Mouse (Mus musculus) limb, embryonic 14.5 days (tissue): ENCODE results near the gene Omg. TPM values are rescaled to one million over a fixed set of nuclear protein-coding genes. Genes with fewer than 3 reads are reported as not detected.

ENCODE experiments used
- ATAC-seq: fragments of 200-750 bp; cut with Nextera tagmentation; 2 replicates; pipeline ENCODE4 v1.8.0; 2017; ENCODE audit warnings: low read depth, moderate number of reproducible peaks, moderate TSS enrichment; ENCODE audit not compliant: low FRiP score
- DNase-seq: peaks from one replicate; pipeline ENCODE4 v3.0.0-alpha.2; 2015; ENCODE audit warnings: low spot score
- H3K27ac ChIP-seq: fragments of 300-500 bp; sonication (generic); replicated peaks from 2 replicates; pipeline ENCODE4 v1.5.1; 2014; ENCODE audit warnings: low read depth, mild to moderate bottlenecking, low read length, moderate library complexity, mixed read lengths
- H3K27me3 ChIP-seq: fragments of 300-500 bp; sonication (generic); 2 replicates; pipeline ENCODE4 v1.6.1; 2014; ENCODE audit warnings: low read length, mixed read lengths; ENCODE audit not compliant: control insufficient read depth, insufficient read depth
- H3K36me3 ChIP-seq: fragments of 300-500 bp; sonication (generic); 2 replicates; pipeline ENCODE4 v1.6.1; 2014; ENCODE audit warnings: mild to moderate bottlenecking, low read length, moderate library complexity, mixed read lengths; ENCODE audit not compliant: control insufficient read depth, insufficient read depth
- H3K4me1 ChIP-seq: fragments of 300-500 bp; sonication (generic); 2 replicates; pipeline ENCODE4 v1.6.1; 2014; ENCODE audit warnings: antibody characterized with exemption, low read length, mixed read lengths; ENCODE audit not compliant: control insufficient read depth, insufficient read depth
- H3K4me2 ChIP-seq: fragments of 300-500 bp; sonication (generic); replicated peaks from 2 replicates; pipeline ENCODE4 v1.6.1; 2014; ENCODE audit warnings: low read depth, mild to moderate bottlenecking, low read length, moderate library complexity; ENCODE audit not compliant: severe bottlenecking
- H3K4me3 ChIP-seq: fragments of 300-500 bp; sonication (generic); replicated peaks from 2 replicates; pipeline ENCODE4 v1.5.1; 2014; ENCODE audit warnings: low read length
- H3K9ac ChIP-seq: fragments of 300-500 bp; sonication (generic); 2 replicates; pipeline ENCODE4 v1.6.1; 2014; ENCODE audit warnings: mild to moderate bottlenecking, low read depth, low read length, moderate library complexity; ENCODE audit not compliant: severe bottlenecking
- H3K9me3 ChIP-seq: fragments of 300-500 bp; sonication (generic); 2 replicates; pipeline ENCODE4 v1.6.1; 2016; ENCODE audit warnings: low read length; ENCODE audit not compliant: control insufficient read depth
- POLR2A ChIP-seq: fragments of 200-500 bp; IDR thresholded peaks from 2 replicates; pipeline ENCODE4 v1.8.0; 2012; ENCODE audit warnings: inconsistent platforms, mild to moderate bottlenecking, moderate library complexity, borderline replicate concordance; ENCODE audit not compliant: insufficient read depth, insufficient read length; ENCODE audit errors: extremely low read depth
- WGBS: fragments of 180-500 bp; shearing (Covaris S2); extraction: QIAGEN DNeasy Blood & Tissue Kit; methylation state at CpG from one replicate; pipeline ENCODE4 v1.1.7; 2014; 5-methylcytosine and 5-hydroxymethylcytosine counted together
- polyA plus RNA-seq, 2 experiments: library from polyadenylated mRNA; depleted of rRNA in 1 of 2; stranded (reverse) in 1 of 2; unstranded in 1 of 2; fragments of >200 nt; fragmentation: Nextera tagmentation in 1 of 2; extraction: Ambion mirVana in 1 of 2; gene quantifications; 2 replicates each; pipeline versions ENCODE4 v1.2.1 to v1.2.3; 2012 to 2014

Gene Omg
- polyA plus RNA-seq, 2 experiments, result 0.03 to 0.26 TPM

- Histone ChIP-seq H3K9ac (no peak overlapping the region), H3K4me2 (no peak overlapping the region), H3K27ac (no peak overlapping the region), H3K27me3 (no peaks in the 10 kb centered on the region), H3K36me3 (peaks cover 40% of the 10 kb centered on the region), H3K4me1 (peaks cover 4% of the 10 kb centered on the region), H3K4me3 (no peak overlapping the region), H3K9me3 (no peaks in the 10 kb centered on the region)
- TF ChIP-seq POLR2A, result no peak
- ATAC-seq, result no peak
- no peak for DNase-seq
- 87% methylated on average over 6 of the region's 6 CpGs for WGBS
These were observed 29.4 kb upstream of the Omg start for GRCm38 (mm10) chr11:79533311-79533710.

- H3K9me3 ChIP-seq, result no peaks in the 10 kb centered on the region
- no peak for TF ChIP-seq POLR2A
- H3K27ac ChIP-seq, result no peak overlapping the region
- peaks cover 4% of the 10 kb centered on the region for H3K4me1 ChIP-seq
- 89% methylated on average over 4 of the region's 4 CpGs for WGBS
- ATAC-seq (no peak), DNase-seq (no peak)
- peaks cover 34% of the 10 kb centered on the region for H3K36me3 ChIP-seq
- H3K9ac ChIP-seq, result no peak overlapping the region
- no peak overlapping the region for H3K4me3 ChIP-seq
- no peak overlapping the region for H3K4me2 ChIP-seq
- no peaks in the 10 kb centered on the region for H3K27me3 ChIP-seq
These were observed 27.6 kb upstream of the Omg start for GRCm38 (mm10) chr11:79531485-79531884.

GRCm38 (mm10) chr11:79530774-79531173 lies 26.9 kb upstream of the Omg start:
- Histone ChIP-seq H3K36me3 (peaks cover 34% of the 10 kb centered on the region), H3K27me3 (no peaks in the 10 kb centered on the region), H3K4me2 (no peak overlapping the region), H3K27ac (no peak overlapping the region), H3K4me1 (peaks cover 4% of the 10 kb centered on the region), H3K9ac (no peak overlapping the region), H3K4me3 (no peak overlapping the region), H3K9me3 (no peaks in the 10 kb centered on the region)
- DNase-seq (no peak), ATAC-seq (no peak)
- 93% methylated on average over 11 of the region's 11 CpGs for WGBS
- no peak for TF ChIP-seq POLR2A

- Histone ChIP-seq H3K9ac (no peak within 1 kb of the TSS), H3K4me1 (peaks cover 4% of the 10 kb centered on the region), H3K27ac (no peak within 1 kb of the TSS), H3K27me3 (no peaks in the 10 kb centered on the region), H3K4me2 (no peak within 1 kb of the TSS), H3K9me3 (no peaks in the 10 kb centered on the region), H3K36me3 (peaks cover 34% of the 10 kb centered on the region), H3K4me3 (no peak within 1 kb of the TSS)
- DNase-seq (no peak), ATAC-seq (no peak)
- WGBS, result 86% methylated on average over 7 of the region's 7 CpGs
- no peak for TF ChIP-seq POLR2A
These were observed 26.5 kb upstream of the Omg start, which contains the start of the genes Evi2 and Evi2a for GRCm38 (mm10) chr11:79530333-79530761. Gene Evi2 (minus strand): TSS chr11:79530589. Gene Evi2a (minus strand): TSS chr11:79530609.

- DNase-seq, result no peak
- ATAC-seq, result no peak
- WGBS, result 97% methylated on average over 2 of the region's 2 CpGs
- no peak for TF ChIP-seq POLR2A
- Histone ChIP-seq H3K4me2 (no peak overlapping the region), H3K9ac (no peak overlapping the region), H3K27ac (no peak overlapping the region), H3K36me3 (peaks cover 34% of the 10 kb centered on the region), H3K27me3 (no peaks in the 10 kb centered on the region), H3K9me3 (no peaks in the 10 kb centered on the region), H3K4me3 (no peak overlapping the region), H3K4me1 (peaks cover 4% of the 10 kb centered on the region)
These were observed 25.9 kb upstream of the Omg start for GRCm38 (mm10) chr11:79529736-79530135.

GRCm38 (mm10) chr11:79529226-79529625 lies 25.3 kb upstream of the Omg start:
- TF ChIP-seq POLR2A, result no peak
- 95% methylated on average over 6 of the region's 6 CpGs for WGBS
- H3K9me3 ChIP-seq, result no peaks in the 10 kb centered on the region

More at GRCm38 (mm10) chr11:79529226-79529625, 25.3 kb upstream of the Omg start:
- Histone ChIP-seq H3K27ac (no peak overlapping the region), H3K9ac (no peak overlapping the region), H3K4me1 (peaks cover 3% of the 10 kb centered on the region), H3K27me3 (no peaks in the 10 kb centered on the region), H3K4me3 (no peak overlapping the region), H3K4me2 (no peak overlapping the region), H3K36me3 (peaks cover 37% of the 10 kb centered on the region)
- ATAC-seq (no peak), DNase-seq (no peak)
